Mouse (Mus musculus): ENCODE results near the gene Gm10717.
"Not testable (repeated sequence)": the region's sequence is repeated elsewhere in the genome, so short reads cannot be mapped to it uniquely, and the experiment has no call there.

- TF ChIP-seq CTCF (IDR thresholded peaks at IDR 0.05; ENCODE audit: insufficient read depth, low read length); POLR2A (IDR thresholded peaks at IDR 0.05; ENCODE audit: borderline replicate concordance, extremely low read depth, low read depth, low read length): not testable (repeated sequence)
Measured at GRCm38 (mm10) chr9:3019835-3020727, 5.1 kb upstream of the Gm10717 start.

Data from lung, adult 2 months (tissue).